Mouse (Mus musculus) embryonic facial prominence, embryonic 10.5 days (tissue): Measurements from ENCODE around the gene 4833427G06Rik. TPM values are rescaled to one million over a fixed set of nuclear protein-coding genes. Genes with fewer than 3 reads are reported as not detected.
"Not testable (repeated sequence)": the region's sequence is repeated elsewhere in the genome, so short reads cannot be mapped to it uniquely, and the experiment has no call there.

Experiments
- DNase-seq: peaks from one replicate; pipeline ENCODE4 v3.0.0-alpha.2; 2017; ENCODE audit warnings: low spot score
- H3K27ac ChIP-seq: fragments of 300-500 bp; sonication (generic); replicated peaks from 2 replicates; pipeline ENCODE4 v1.5.1; 2016; ENCODE audit warnings: mild to moderate bottlenecking
- H3K27me3 ChIP-seq: fragments of 300-500 bp; sonication (generic); replicated peaks from 2 replicates; pipeline ENCODE4 v1.6.1; 2016; ENCODE audit warnings: low read depth, mild to moderate bottlenecking; ENCODE audit not compliant: poor library complexity, severe bottlenecking
- H3K36me3 ChIP-seq: fragments of 300-500 bp; sonication (generic); replicated peaks from 2 replicates; pipeline ENCODE4 v1.6.1; 2016; ENCODE audit warnings: mild to moderate bottlenecking, moderate library complexity
- H3K4me1 ChIP-seq: fragments of 300-500 bp; sonication (generic); 2 replicates; pipeline ENCODE4 v1.6.1; 2016
- H3K4me3 ChIP-seq: fragments of 300-500 bp; sonication (generic); 2 replicates; pipeline ENCODE4 v1.5.1; 2016; ENCODE audit warnings: mild to moderate bottlenecking, moderate library complexity
- H3K9me3 ChIP-seq: fragments of 300-500 bp; sonication (generic); 2 replicates; pipeline ENCODE4 v1.6.1; 2016; ENCODE audit warnings: mild to moderate bottlenecking
- whole genome bisulfite sequencing: fragments of 180-500 bp; shearing (Covaris S2); methylation state at CpG from one replicate; pipeline ENCODE4 v1.1.7; 2016; 5-methylcytosine and 5-hydroxymethylcytosine counted together
- polyA plus RNA-seq: library from polyadenylated mRNA; unstranded; fragments of >200 nt; fragmentation: Nextera tagmentation; extraction: Ambion mirVana; gene quantifications from 2 replicates; pipeline ENCODE4 v1.2.1, GENCODE M21; 2016

4833427G06Rik gene
- not detected in 2 replicates for polyA plus RNA-seq

- no peaks in the 10 kb centered on the region for H3K9me3 ChIP-seq
- peaks cover 22% of the 10 kb centered on the region for H3K4me1 ChIP-seq
- DNase-seq: peak; percentile 81
- WGBS: 9% methylated on average over 27 of the region's 27 CpGs
- H3K27me3 ChIP-seq: peaks cover 45% of the 10 kb centered on the region
- no peak within 1 kb of the TSS for H3K27ac ChIP-seq
- H3K4me3 ChIP-seq: peak within 1 kb of the TSS; percentile 76
- no peaks in the 10 kb centered on the region for H3K36me3 ChIP-seq
Measured at GRCm38 (mm10) chr9:51101756-51102425, at the start of gene 4833427G06Rik. TSS of gene 4833427G06Rik (minus strand) at chr9:51102078.

- no peak overlapping the region for H3K4me3 ChIP-seq
- DNase-seq: no peak
- no peaks in the 10 kb centered on the region for H3K9me3 ChIP-seq
- peaks cover 19% of the 10 kb centered on the region for H3K27me3 ChIP-seq
- H3K36me3 ChIP-seq: no peaks in the 10 kb centered on the region
- 0 out of 2 replicates have a peak overlapping the region, but pooled peaks have one; percentile 19 for H3K27ac ChIP-seq
- H3K4me1 ChIP-seq: peaks cover 20% of the 10 kb centered on the region
- WGBS: 82% methylated on average over 5 of the region's 5 CpGs
Measured at GRCm38 (mm10) chr9:51147294-51147693, 45.4 kb upstream of the 4833427G06Rik start.

- Histone ChIP-seq H3K27ac (no peak overlapping the region), H3K4me1 (peaks cover 12% of the 10 kb centered on the region), H3K36me3 (no peaks in the 10 kb centered on the region), H3K4me3 (no peak overlapping the region), H3K27me3 (peaks cover 15% of the 10 kb centered on the region), H3K9me3 (no peaks in the 10 kb centered on the region)
- no peak for DNase-seq
- WGBS: 91% methylated on average over 4 of the region's 4 CpGs
Measured at GRCm38 (mm10) chr9:51146496-51146895, 44.6 kb upstream of the 4833427G06Rik start.

GRCm38 (mm10) chr9:51144218-51144617, 42.3 kb upstream of the 4833427G06Rik start:
- H3K27ac ChIP-seq: no peak overlapping the region
- H3K4me1 ChIP-seq: peaks cover 12% of the 10 kb centered on the region
- no peaks in the 10 kb centered on the region for H3K36me3 ChIP-seq
- 0 out of 2 replicates have a peak, but pooled peaks cover 3% of the 10 kb centered on the region for H3K27me3 ChIP-seq
- H3K9me3 ChIP-seq: no peaks in the 10 kb centered on the region
- DNase-seq: no peak
- 74% methylated on average over 6 of the region's 6 CpGs for WGBS
- no peak overlapping the region for H3K4me3 ChIP-seq

GRCm38 (mm10) chr9:51143437-51143836, 41.6 kb upstream of the 4833427G06Rik start:
- 88% methylated on average over 1 of the region's 1 CpGs for WGBS
- Histone ChIP-seq H3K9me3 (no peaks in the 10 kb centered on the region), H3K4me3 (no peak overlapping the region), H3K27me3 (no peaks in the 10 kb centered on the region), H3K4me1 (peaks cover 12% of the 10 kb centered on the region), H3K27ac (no peak overlapping the region), H3K36me3 (no peaks in the 10 kb centered on the region)
- no peak for DNase-seq

- no peaks in the 10 kb centered on the region for H3K4me1 ChIP-seq
- H3K36me3 ChIP-seq: no peaks in the 10 kb centered on the region
- no peaks in the 10 kb centered on the region for H3K9me3 ChIP-seq
- no peaks in the 10 kb centered on the region for H3K27me3 ChIP-seq
- 81% methylated on average over 3 of the region's 3 CpGs for WGBS
- H3K27ac ChIP-seq: no peak overlapping the region
- no peak for DNase-seq
- no peak overlapping the region for H3K4me3 ChIP-seq
Measured at GRCm38 (mm10) chr9:51140711-51141110, 38.8 kb upstream of the 4833427G06Rik start.

GRCm38 (mm10) chr9:51139401-51139800, 37.5 kb upstream of the 4833427G06Rik start:
- H3K4me1 ChIP-seq, H3K36me3 ChIP-seq, H3K4me3 ChIP-seq, H3K27me3 ChIP-seq, DNase-seq, H3K27ac ChIP-seq, H3K9me3 ChIP-seq: not testable (repeated sequence)
- WGBS: 85% methylated on average over 1 of the region's 1 CpGs

- 98% methylated on average over 1 of the region's 1 CpGs for WGBS
- Histone ChIP-seq H3K27ac (no peak overlapping the region), H3K27me3 (no peaks in the 10 kb centered on the region), H3K36me3 (no peaks in the 10 kb centered on the region), H3K4me3 (no peak overlapping the region), H3K9me3 (no peaks in the 10 kb centered on the region), H3K4me1 (no peaks in the 10 kb centered on the region)
- DNase-seq: no peak
Measured at GRCm38 (mm10) chr9:51138301-51138700, 36.4 kb upstream of the 4833427G06Rik start.

GRCm38 (mm10) chr9:51137836-51138235, 36.0 kb upstream of the 4833427G06Rik start:
- Histone ChIP-seq H3K36me3 (no peaks in the 10 kb centered on the region), H3K4me3 (no peak overlapping the region), H3K27ac (no peak overlapping the region), H3K27me3 (no peaks in the 10 kb centered on the region), H3K4me1 (no peaks in the 10 kb centered on the region), H3K9me3 (no peaks in the 10 kb centered on the region)
- DNase-seq: no peak
- 91% methylated on average over 1 of the region's 1 CpGs for WGBS

GRCm38 (mm10) chr9:51137432-51137831, 35.6 kb upstream of the 4833427G06Rik start:
- Histone ChIP-seq H3K4me1 (no peaks in the 10 kb centered on the region), H3K27me3 (no peaks in the 10 kb centered on the region), H3K9me3 (no peaks in the 10 kb centered on the region), H3K36me3 (no peaks in the 10 kb centered on the region), H3K27ac (no peak overlapping the region), H3K4me3 (no peak overlapping the region)
- WGBS: 83% methylated on average over 4 of the region's 4 CpGs
- no peak for DNase-seq

- peak; percentile 31 for DNase-seq
- Histone ChIP-seq H3K36me3 (no peaks in the 10 kb centered on the region), H3K27me3 (no peaks in the 10 kb centered on the region), H3K9me3 (no peaks in the 10 kb centered on the region), H3K4me1 (no peaks in the 10 kb centered on the region), H3K27ac (no peak overlapping the region), H3K4me3 (no peak overlapping the region)
- WGBS: 60% methylated on average over 3 of the region's 3 CpGs
Measured at GRCm38 (mm10) chr9:51136985-51137384, 35.1 kb upstream of the 4833427G06Rik start.

- H3K27ac ChIP-seq: no peak overlapping the region
- H3K4me1 ChIP-seq: no peaks in the 10 kb centered on the region
- no peaks in the 10 kb centered on the region for H3K9me3 ChIP-seq
- no peak for DNase-seq
- 82% methylated on average over 4 of the region's 4 CpGs for WGBS
- H3K27me3 ChIP-seq: no peaks in the 10 kb centered on the region
- no peaks in the 10 kb centered on the region for H3K36me3 ChIP-seq
- no peak overlapping the region for H3K4me3 ChIP-seq
Measured at GRCm38 (mm10) chr9:51114767-51115166, 12.9 kb upstream of the 4833427G06Rik start.

- 77% methylated on average over 2 of the region's 2 CpGs for WGBS
- peaks cover 33% of the 10 kb centered on the region for H3K27me3 ChIP-seq
- peaks cover 22% of the 10 kb centered on the region for H3K4me1 ChIP-seq
- no peak for DNase-seq
- no peaks in the 10 kb centered on the region for H3K9me3 ChIP-seq
- no peak overlapping the region for H3K27ac ChIP-seq
- no peak overlapping the region for H3K4me3 ChIP-seq
- H3K36me3 ChIP-seq: no peaks in the 10 kb centered on the region
Measured at GRCm38 (mm10) chr9:51105751-51106150, 3.9 kb upstream of the 4833427G06Rik start.
